Mouse (Mus musculus): Measurements from ENCODE around the gene Ciart. TPM values are rescaled to one million over a fixed set of nuclear protein-coding genes. Genes with fewer than 3 reads are reported as not detected.
"Not testable (repeated sequence)": the region's sequence is repeated elsewhere in the genome, so short reads cannot be mapped to it uniquely, and the experiment has no call there.

Gene Ciart
- total and polyA plus RNA-seq, 2 experiments from 2014 or later: 1.8 to 2.3 TPM

- no peaks in the 10 kb centered on the region for H3K27me3 ChIP-seq (ENCODE audit: control insufficient read depth, insufficient read depth, low read length)
- peak within 1 kb of the TSS; percentile 94 for H3K27ac ChIP-seq (ENCODE audit: low read depth)
- peak within 1 kb of the TSS; percentile 74 for H3K4me3 ChIP-seq (ENCODE audit: low read depth, low read length)
- ATAC-seq (ENCODE audit: insufficient read depth, low read depth) (peak; percentile 99), DNase-seq (ENCODE audit: low spot score) (peak; percentile 99)
- peak within 1 kb of the TSS; percentile 79 for H3K4me2 ChIP-seq (ENCODE audit: low read depth, low read length)
- H3K9me3 ChIP-seq (replicated peaks; ENCODE audit: control insufficient read depth, low read length): no peaks in the 10 kb centered on the region
- H3K9ac ChIP-seq (replicated peaks; ENCODE audit: low read depth, low read length): peak within 1 kb of the TSS; percentile 97
- WGBS: under 1% methylated on average over 49 of the region's 49 CpGs
- peaks cover 6% of the 10 kb centered on the region; the same call in 1 of the 2 replicates for H3K4me1 ChIP-seq (ENCODE audit: control insufficient read depth, insufficient read depth)
- TF ChIP-seq CTCF (IDR thresholded peaks at IDR 0.05; ENCODE audit: low read depth) (no peak), EP300 (IDR thresholded peaks at IDR 0.05; ENCODE audit: low read depth) (peak; percentile 97)
- 0 out of 2 replicates have a peak, but pooled peaks cover 7% of the 10 kb centered on the region for H3K36me3 ChIP-seq (replicated peaks; ENCODE audit: control insufficient read depth, insufficient read depth, low read length)
These were observed 46.8 kb upstream of the Ciart start, which contains the start of gene Anp32e for GRCm38 (mm10) chr3:95928658-95929503. Gene Anp32e (plus strand): TSS chr3:95929246.

GRCm38 (mm10) chr3:95928261-95928657 lies 46.2 kb upstream of the Ciart start:
- WGBS: 31% methylated on average over 6 of the region's 6 CpGs
- Histone ChIP-seq H3K36me3 (replicated peaks; ENCODE audit: control insufficient read depth, insufficient read depth, low read length) (0 out of 2 replicates have a peak, but pooled peaks cover 2% of the 10 kb centered on the region), H3K4me2 (ENCODE audit: low read depth, low read length) (peak overlapping the region; percentile 76), H3K9ac (replicated peaks; ENCODE audit: low read depth, low read length) (peak overlapping the region; percentile 53), H3K9me3 (replicated peaks; ENCODE audit: control insufficient read depth, low read length) (no peaks in the 10 kb centered on the region), H3K4me3 (ENCODE audit: low read depth, low read length) (peak overlapping the region; percentile 74), H3K4me1 (ENCODE audit: control insufficient read depth, insufficient read depth) (peaks cover 6% of the 10 kb centered on the region; the same call in 1 of the 2 replicates), H3K27me3 (ENCODE audit: control insufficient read depth, insufficient read depth, low read length) (no peaks in the 10 kb centered on the region), H3K27ac (ENCODE audit: low read depth) (peak overlapping the region; percentile 82)
- TF ChIP-seq EP300 (IDR thresholded peaks at IDR 0.05; ENCODE audit: low read depth) (no peak), CTCF (IDR thresholded peaks at IDR 0.05; ENCODE audit: low read depth) (no peak)
- ATAC-seq (ENCODE audit: insufficient read depth, low read depth) (no peak), DNase-seq (ENCODE audit: low spot score) (no peak)

GRCm38 (mm10) chr3:95925087-95925486 lies 43.0 kb upstream of the Ciart start:
- no peak for DNase-seq (ENCODE audit: low spot score)
- no peak for TF ChIP-seq EP300 (IDR thresholded peaks at IDR 0.05; ENCODE audit: low read depth)
- TF ChIP-seq CTCF (IDR thresholded peaks at IDR 0.05; ENCODE audit: low read depth): no peak
- Histone ChIP-seq H3K9ac (replicated peaks; ENCODE audit: low read depth, low read length) (no peak overlapping the region), H3K4me3 (ENCODE audit: low read depth, low read length) (no peak overlapping the region), H3K27me3 (ENCODE audit: control insufficient read depth, insufficient read depth, low read length) (no peaks in the 10 kb centered on the region), H3K9me3 (replicated peaks; ENCODE audit: control insufficient read depth, low read length) (no peaks in the 10 kb centered on the region), H3K4me1 (ENCODE audit: control insufficient read depth, insufficient read depth) (no peaks in the 10 kb centered on the region; the same call in 1 of the 2 replicates), H3K27ac (ENCODE audit: low read depth) (no peak overlapping the region; the same call in 1 of the 2 replicates), H3K4me2 (ENCODE audit: low read depth, low read length) (no peak overlapping the region), H3K36me3 (replicated peaks; ENCODE audit: control insufficient read depth, insufficient read depth, low read length) (no peaks in the 10 kb centered on the region)
- ATAC-seq (ENCODE audit: insufficient read depth, low read depth): no peak
- WGBS: 71% methylated on average over 5 of the region's 5 CpGs

GRCm38 (mm10) chr3:95924185-95924584 lies 42.1 kb upstream of the Ciart start:
- Histone ChIP-seq H3K27me3 (ENCODE audit: control insufficient read depth, insufficient read depth, low read length) (no peaks in the 10 kb centered on the region), H3K9ac (replicated peaks; ENCODE audit: low read depth, low read length) (no peak overlapping the region), H3K36me3 (replicated peaks; ENCODE audit: control insufficient read depth, insufficient read depth, low read length) (no peaks in the 10 kb centered on the region), H3K27ac (ENCODE audit: low read depth) (peak overlapping the region; percentile 6; the same call in 1 of the 2 replicates), H3K9me3 (replicated peaks; ENCODE audit: control insufficient read depth, low read length) (no peaks in the 10 kb centered on the region), H3K4me1 (ENCODE audit: control insufficient read depth, insufficient read depth) (no peaks in the 10 kb centered on the region; the same call in 1 of the 2 replicates), H3K4me3 (ENCODE audit: low read depth, low read length) (no peak overlapping the region), H3K4me2 (ENCODE audit: low read depth, low read length) (no peak overlapping the region)
- no peak for DNase-seq (ENCODE audit: low spot score)
- 53% methylated on average over 4 of the region's 4 CpGs for WGBS
- TF ChIP-seq EP300 (IDR thresholded peaks at IDR 0.05; ENCODE audit: low read depth): no peak
- TF ChIP-seq CTCF (IDR thresholded peaks at IDR 0.05; ENCODE audit: low read depth): no peak
- no peak for ATAC-seq (ENCODE audit: insufficient read depth, low read depth)

- H3K4me1 ChIP-seq (ENCODE audit: control insufficient read depth, insufficient read depth); ATAC-seq (ENCODE audit: insufficient read depth, low read depth); DNase-seq (ENCODE audit: low spot score); H3K9me3 ChIP-seq (replicated peaks; ENCODE audit: control insufficient read depth, low read length); H3K4me3 ChIP-seq (ENCODE audit: low read depth, low read length); H3K4me2 ChIP-seq (ENCODE audit: low read depth, low read length); H3K36me3 ChIP-seq (replicated peaks; ENCODE audit: control insufficient read depth, insufficient read depth, low read length); H3K27me3 ChIP-seq (ENCODE audit: control insufficient read depth, insufficient read depth, low read length); H3K9ac ChIP-seq (replicated peaks; ENCODE audit: low read depth, low read length): not testable (repeated sequence)
- peak overlapping the region; percentile 6; the same call in 1 of the 2 replicates for H3K27ac ChIP-seq (ENCODE audit: low read depth)
- WGBS: 79% methylated on average over 7 of the region's 7 CpGs
These were observed 41.4 kb upstream of the Ciart start for GRCm38 (mm10) chr3:95923429-95923828.

- not testable (repeated sequence) for H3K9ac ChIP-seq (replicated peaks; ENCODE audit: low read depth, low read length); H3K27ac ChIP-seq (ENCODE audit: low read depth); H3K4me3 ChIP-seq (ENCODE audit: low read depth, low read length); ATAC-seq (ENCODE audit: insufficient read depth, low read depth); H3K4me1 ChIP-seq (ENCODE audit: control insufficient read depth, insufficient read depth); DNase-seq (ENCODE audit: low spot score); H3K36me3 ChIP-seq (replicated peaks; ENCODE audit: control insufficient read depth, insufficient read depth, low read length); H3K4me2 ChIP-seq (ENCODE audit: low read depth, low read length); H3K27me3 ChIP-seq (ENCODE audit: control insufficient read depth, insufficient read depth, low read length); H3K9me3 ChIP-seq (replicated peaks; ENCODE audit: control insufficient read depth, low read length)
- WGBS: 41% methylated on average over 2 of the region's 2 CpGs
These were observed 38.5 kb upstream of the Ciart start for GRCm38 (mm10) chr3:95920532-95920931.

All from heart, postnatal 0 days (tissue).